Mouse (Mus musculus) gastrocnemius, postnatal 10 days (tissue): ENCODE measurements at regions not wholly inside any gene's neighbourhood (a gene's known extent, or its start where the extent isn't known, plus 50 kb on each side); places are given as distances from the start of the nearest gene placed in this dataset.
"Not testable (repeated sequence)": the region's sequence is repeated elsewhere in the genome, so short reads cannot be mapped to it uniquely, and the experiment has no call there.

Source experiments
- DNase-seq: peaks from one replicate; pipeline ENCODE4 v3.0.0; 2021; ENCODE audit warnings: mixed read lengths
- microRNA-seq, 2 experiments: library from miRNA; unstranded; fragments of <30 nt; microRNA quantifications; one replicate each; pipeline ENCODE4 v1.2.0; 2021

DNA sequence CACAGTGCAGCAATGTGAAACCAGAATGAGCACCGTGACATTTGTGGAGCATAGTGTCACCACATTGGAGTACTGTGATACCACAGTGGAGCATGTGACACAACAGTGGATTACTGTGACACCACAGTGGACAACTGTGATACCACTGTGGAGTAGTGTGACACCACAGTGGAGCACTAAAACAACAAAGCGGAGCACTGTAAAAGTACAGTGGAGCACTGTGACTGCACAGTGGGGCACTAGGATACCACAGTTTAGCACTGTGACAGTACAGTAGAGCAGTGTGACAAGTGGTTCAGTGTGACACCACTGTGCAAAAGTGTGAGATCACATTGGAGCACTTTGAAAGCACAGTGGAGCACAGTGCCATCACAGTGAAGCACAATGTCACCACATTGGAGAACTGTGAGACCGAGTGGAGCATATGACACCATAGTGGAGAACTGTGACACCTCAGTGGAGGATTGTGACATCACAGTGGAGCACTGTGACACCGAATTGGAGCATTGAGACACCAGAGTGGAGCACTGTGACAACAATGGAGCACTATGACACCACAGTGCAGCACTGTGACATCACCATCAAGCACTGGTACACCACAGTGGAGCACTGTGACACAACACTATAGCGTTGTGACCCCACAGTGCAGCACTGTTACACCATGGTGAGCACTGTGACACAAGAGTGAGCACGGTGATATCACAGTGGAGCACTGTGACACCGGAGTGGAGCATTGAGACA, 86.6 kb upstream of the Vmn1r2 start:
- no peak for DNase-seq

DNA sequence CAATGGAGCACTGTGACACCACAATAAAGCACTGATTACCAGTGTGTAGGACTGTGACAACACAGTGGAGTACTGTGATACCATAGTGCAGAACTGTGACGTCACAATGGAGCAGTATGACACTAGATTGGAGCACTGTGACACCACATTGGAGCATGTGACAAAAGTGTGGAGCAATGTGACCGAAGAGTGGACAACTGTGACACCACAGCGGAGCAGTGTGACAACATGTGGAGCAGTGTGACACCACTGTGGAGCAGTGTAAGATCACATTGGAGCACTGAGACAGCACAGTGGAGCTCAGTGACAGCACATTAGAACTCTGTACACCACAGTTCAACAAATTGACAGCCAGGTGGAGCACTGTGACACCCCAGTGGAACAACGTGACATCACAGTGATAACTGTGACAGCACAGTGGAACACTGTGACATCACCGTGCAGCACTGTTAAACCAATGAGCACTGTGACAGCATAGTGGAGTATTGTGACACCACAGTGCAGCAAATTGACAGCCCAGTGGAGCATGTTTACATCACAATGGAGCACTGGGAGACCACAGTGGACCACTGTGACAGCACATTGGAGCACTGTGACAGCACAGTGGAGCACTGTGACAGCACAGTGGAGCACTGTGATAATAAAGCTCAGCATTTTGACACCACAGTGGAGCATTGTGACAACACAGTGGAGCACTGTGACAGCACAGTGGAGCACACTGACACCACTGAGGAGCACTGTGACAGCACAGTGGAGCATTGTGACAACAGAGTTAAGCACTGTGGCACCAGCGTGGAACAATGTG, 85.8 kb upstream of the Vmn1r2 start:
- no peak for DNase-seq

DNA sequence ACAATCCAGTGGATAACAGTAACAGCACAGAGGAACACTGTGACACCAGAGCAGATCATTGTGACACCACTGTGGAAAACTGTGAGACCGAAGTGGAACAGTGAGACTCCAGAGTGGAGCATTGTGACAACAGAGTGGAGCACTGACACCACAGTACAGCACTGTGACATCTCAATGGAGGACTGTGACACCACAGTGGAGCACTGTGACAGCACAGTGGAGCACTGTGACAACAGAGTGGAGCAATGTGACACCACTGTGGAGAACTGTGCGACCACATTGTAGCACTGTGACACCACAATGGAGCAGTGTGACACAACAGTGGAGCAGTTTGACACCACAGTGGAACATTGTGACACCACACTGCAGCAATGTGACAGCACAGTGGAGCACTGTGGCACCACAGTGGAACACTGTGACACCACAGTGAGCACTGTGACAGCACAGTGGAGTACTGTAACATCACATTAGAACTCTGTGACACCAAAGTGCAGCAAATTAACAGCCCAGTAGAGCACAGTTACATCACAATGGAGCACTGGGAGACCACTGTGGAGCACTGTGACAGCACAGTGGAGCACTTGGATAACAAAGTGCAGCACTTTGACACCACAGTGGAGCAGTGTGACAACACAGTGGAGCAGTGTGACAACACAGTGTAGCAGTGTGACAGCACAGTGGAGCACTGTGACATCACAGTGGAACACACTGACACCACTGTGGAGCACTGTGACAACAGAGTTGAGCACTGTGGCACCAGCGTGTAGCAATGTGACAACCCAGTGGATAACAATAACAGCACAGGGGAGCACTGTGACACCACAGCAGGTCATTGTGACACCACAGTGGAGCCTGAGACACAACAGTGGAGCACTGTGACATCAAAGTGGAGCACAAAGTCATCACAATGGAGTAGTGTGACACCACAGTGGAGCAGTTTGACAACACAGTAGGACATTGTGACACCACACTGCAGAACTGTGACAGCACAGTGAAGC, 84.9 kb upstream of the Vmn1r2 start:
- no peak for DNase-seq

DNA sequence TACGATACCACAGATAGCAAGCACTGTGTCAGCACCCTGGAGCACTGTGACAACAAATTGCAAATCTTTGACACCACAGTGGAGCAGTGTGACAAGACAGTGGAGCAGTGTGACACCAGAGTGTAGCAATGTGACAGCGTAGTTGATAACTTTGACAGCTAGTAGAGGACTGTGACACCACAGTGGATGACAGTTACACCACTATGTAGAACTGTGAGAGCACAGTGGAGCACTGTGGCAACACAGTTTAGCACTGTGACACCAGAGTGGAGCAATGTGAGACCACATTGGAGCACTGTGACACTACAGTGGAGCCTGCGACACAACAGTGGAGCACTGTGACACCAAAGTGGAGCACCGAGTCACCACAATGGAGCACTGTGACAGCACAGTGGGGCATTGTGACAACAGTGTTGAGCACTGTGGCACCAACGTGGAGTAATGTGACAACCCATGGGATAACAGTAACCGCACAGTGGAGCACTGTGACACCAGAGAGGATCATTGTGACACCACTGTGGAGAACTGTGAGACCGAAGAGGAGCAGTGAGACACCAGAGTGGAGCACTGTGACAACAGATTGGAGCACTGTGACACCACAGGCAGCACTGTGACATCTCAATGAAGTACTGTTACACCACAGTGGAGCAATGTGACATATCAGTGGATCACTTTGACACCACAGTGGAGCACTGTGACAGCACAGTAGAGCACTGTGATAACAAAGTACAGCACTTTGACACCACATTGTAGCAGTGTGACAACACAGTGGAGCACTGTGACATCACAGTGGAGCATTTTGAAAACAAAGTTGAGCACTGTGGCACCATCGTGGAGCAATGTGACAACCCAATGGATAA, 83.7 kb upstream of the Vmn1r2 start:
- no peak for DNase-seq

DNA sequence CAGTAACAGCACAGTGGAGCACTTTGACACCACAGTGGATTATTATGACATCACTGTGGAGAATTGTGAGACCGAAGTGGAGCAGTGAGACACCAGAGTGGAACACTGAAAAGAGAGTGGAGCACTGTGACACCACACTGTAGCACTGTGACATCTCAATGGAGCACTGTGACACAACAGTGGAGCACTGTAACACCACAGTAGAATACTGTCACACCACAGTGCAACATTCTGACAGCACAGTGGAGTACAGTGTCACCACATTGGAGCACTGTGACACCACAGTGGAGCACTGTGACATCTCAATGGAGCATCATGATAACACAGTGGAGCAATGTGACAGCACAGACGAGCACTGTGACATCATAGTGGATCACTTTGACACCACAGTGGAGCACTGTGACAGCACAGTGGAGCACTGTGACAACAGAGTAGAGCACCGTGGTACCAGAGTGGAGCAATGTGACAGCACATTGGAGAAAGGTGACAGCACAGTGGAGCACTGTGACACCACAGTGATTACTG, 83.0 kb upstream of the Vmn1r2 start:
- no peak for DNase-seq

DNA sequence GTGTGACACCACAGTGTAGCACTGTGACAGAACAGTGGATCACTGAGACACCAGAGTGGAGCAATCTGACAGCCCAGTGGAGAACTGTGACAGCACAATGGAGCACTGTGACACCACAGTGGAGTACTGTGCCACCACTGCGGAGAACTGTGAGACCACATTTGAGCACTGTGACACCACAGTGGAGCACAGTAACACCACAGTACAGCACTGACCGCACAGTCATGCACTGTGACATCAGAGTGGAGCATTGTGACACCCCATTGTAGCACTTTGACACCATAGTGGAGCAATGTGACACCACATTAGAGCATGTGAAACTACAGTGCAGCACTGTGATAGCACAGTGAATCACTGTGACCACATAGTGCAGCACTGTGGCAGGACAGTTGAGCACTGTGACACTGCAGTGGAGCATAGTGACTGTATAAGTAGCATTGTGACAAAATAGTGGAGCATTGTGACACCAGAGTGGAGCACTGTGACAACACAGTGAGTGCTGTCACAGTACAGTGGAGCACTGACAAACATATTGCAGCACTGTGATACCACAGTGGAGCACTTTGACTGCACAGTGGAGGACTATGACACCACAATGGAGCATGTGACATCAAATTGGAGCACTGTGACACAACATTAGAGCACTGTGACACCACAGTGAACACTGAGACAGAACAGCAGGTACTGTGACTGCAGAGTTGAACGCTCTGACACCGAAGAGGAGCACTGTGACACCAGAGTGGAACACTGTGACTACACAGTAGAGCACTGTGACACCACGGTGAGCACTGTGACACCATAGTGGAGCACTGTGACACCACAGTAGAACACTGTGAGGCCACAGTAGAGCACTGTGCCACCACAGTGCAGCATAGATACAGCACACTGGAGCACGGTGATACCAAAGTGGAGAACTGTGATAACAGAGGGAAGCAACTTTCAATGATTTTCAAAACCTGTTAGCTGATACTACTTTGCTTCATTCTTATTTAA, 81.4 kb upstream of the Vmn1r2 start:
- DNase-seq, result no peak

DNA sequence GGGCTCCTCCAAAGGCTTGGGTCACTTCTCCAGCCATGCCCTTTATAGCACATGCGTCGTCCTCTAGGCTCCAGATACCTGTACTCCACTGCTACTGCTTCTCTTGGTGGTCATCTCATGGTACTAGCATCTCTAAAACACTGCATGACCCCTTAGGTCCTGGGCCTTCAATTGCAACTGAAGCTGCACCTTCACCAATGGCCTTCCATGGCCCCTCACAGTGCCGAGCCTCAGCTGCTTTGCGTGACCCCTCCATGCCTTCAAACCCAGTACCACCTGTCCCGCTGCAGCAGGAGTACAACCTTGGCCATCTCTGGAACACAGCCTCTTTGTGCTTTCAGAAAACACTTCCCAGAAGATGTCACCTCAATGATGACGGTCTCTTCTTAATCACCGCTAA, 79.5 kb upstream of the Vmn1r2 start:
- not testable (repeated sequence) for DNase-seq

DNA sequence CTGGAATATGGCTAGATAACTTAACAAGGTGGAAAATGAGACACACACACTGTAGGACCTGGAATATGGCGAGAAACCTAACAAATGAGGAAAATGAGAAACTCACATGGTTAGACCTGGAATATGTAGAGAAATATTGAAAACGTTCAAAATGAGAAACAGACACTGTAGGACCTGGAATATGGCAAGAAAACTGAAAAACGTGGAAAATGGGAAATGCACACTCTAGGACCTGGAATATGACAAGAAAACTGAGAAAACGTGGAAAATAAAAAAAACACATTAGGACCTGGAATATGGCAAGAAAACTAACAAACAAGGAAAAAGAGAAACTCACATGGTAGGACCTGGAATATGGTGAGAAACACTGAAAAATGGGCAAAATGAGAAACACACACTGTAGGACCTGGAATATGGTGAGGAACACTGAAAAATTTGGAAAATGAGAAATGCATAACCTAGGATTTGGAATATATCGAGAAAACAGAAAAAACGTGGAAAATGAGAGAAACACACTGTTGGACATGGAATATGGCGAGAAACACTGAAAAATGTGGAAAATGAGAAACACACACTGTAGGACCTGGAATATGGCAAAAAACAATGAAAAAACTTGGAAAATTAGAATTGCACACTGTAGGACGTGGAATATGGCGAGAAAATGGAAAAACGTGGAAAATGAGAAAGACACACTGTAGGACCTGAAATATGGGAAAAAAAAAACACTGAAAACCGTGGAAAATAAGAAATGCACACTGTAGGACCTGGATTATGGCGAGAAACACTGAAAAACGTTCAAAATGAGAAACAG, 77.3 kb upstream of the Vmn1r2 start:
- DNase-seq, result peak; percentile 77

DNA sequence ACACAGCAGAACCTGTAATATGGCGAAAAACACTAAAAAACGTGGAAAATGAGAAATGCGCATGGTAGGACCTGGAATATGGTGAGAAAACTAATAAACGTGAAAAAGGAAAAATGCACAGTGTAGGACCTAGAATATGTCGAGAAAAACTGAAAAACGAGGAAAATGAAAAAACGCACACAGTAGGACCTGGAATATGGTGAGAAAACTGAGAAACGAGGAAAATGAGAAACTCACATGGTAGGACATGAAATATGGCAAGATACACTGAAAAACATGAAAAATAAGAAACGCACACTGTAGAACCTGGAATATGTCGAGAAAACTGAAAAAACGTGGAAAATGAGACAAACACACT, 76.8 kb upstream of the Vmn1r2 start:
- no peak for DNase-seq

DNA sequence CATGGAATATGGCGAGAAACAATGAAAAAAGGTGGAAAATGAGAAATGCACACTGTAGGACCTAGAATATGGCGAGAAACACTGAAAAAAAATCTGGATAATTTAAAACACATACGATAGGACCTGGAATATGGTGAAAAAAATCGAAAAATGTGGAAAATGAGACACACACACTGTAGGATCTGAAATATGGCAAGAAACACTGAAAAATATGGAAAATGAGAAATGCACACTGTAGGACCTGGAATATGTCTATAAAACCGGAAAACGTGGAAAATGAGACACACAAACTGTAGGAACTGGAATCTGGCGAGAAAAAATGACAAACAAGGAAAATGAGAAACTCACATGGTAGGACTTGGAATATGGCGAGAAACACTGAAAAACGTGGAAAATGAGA, 76.4 kb upstream of the Vmn1r2 start:
- DNase-seq, result no peak

Small RNAs in the stretch of these regions (microRNA-seq; reads per million reads assigned to microRNA genes)
- gene Gm27878, result 0 reads per million in 2 experiments
